Mouse (Mus musculus) ES-E14 (cell line): ENCODE measurements around the gene Sel1l. TPM values are rescaled to one million over a fixed set of nuclear protein-coding genes. Genes with fewer than 3 reads are reported as not detected.

Experiments used
- DNase-seq: peaks from one replicate; pipeline ENCODE4 v3.0.0-alpha.2; 2013; ENCODE audit warnings: low read depth, low spot score
- H3K27ac ChIP-seq: 2 replicates; pipeline ENCODE4 v1.5.1; 2012; ENCODE audit warnings: low read depth, mild to moderate bottlenecking, low read length, moderate library complexity, mixed read lengths; ENCODE audit not compliant: poor library complexity, insufficient read depth, severe bottlenecking
- H3K36me3 ChIP-seq: 2 replicates; pipeline ENCODE4 v1.6.1; 2012; ENCODE audit warnings: mild to moderate bottlenecking, low read length, moderate library complexity, mixed read lengths; ENCODE audit not compliant: control insufficient read depth, poor library complexity, insufficient read depth, severe bottlenecking
- H3K4me1 ChIP-seq, 2 experiments: fragments of 150-350 bp in 1 of 2; sonication (generic) in 1 of 2; 2 replicates each; pipeline ENCODE4 v1.6.1; 2012; ENCODE audit warnings: low read length in 2 of 2, mild to moderate bottlenecking in 1 of 2, mixed read lengths in 1 of 2; ENCODE audit not compliant: control insufficient read depth in 2 of 2, insufficient read depth in 2 of 2, poor library complexity in 1 of 2
- H3K4me3 ChIP-seq, 2 experiments: fragments of 150-350 bp in 1 of 2; sonication (generic) in 1 of 2; 2 replicates each; pipeline ENCODE4 v1.5.1; 2012; ENCODE audit warnings: low read length in 2 of 2, low read depth in 1 of 2, mild to moderate bottlenecking in 1 of 2, mixed read lengths in 1 of 2; ENCODE audit not compliant: insufficient read depth in 1 of 2, poor library complexity in 1 of 2, severe bottlenecking in 1 of 2
- H3K9ac ChIP-seq: 2 replicates; pipeline ENCODE4 v1.6.1; 2012; ENCODE audit warnings: low read depth, mild to moderate bottlenecking, low read length, mixed read lengths; ENCODE audit not compliant: poor library complexity, insufficient read depth, severe bottlenecking
- H3K9me3 ChIP-seq: fragments of 150-350 bp; sonication (generic); 2 replicates; pipeline ENCODE4 v1.6.1; 2012; ENCODE audit warnings: low read depth, mild to moderate bottlenecking, low read length; ENCODE audit not compliant: control insufficient read depth, insufficient read depth
- CHD2 ChIP-seq: IDR thresholded peaks from 2 replicates; pipeline ENCODE4 v1.6.1; 2014; ENCODE audit warnings: mild to moderate bottlenecking, low read depth, low read length, inconsistent platforms
- HCFC1 ChIP-seq: IDR thresholded peaks from 2 replicates; pipeline ENCODE4 v1.6.1; 2012; ENCODE audit warnings: low read length, inconsistent platforms, borderline replicate concordance; ENCODE audit not compliant: insufficient read depth
- MAFK ChIP-seq: IDR thresholded peaks from 2 replicates; pipeline ENCODE4 v1.6.1; 2014; ENCODE audit warnings: mild to moderate bottlenecking, low read depth, low read length, inconsistent platforms; ENCODE audit not compliant: insufficient read depth
- ZC3H11A ChIP-seq: IDR thresholded peaks from 2 replicates; pipeline ENCODE4 v1.6.1; 2012; ENCODE audit warnings: low read depth, mild to moderate bottlenecking, inconsistent platforms, low read length, borderline replicate concordance
- ZNF384 ChIP-seq: IDR thresholded peaks from 2 replicates; pipeline ENCODE4 v1.6.1; 2012; ENCODE audit warnings: low read depth, low read length, inconsistent platforms
- in situ Hi-C, 2 experiments: fragments of 600-800 bp; cut with MboI; formaldehyde crosslinking; loops; one replicate each; pipeline ENCODE4 v1.15.1; 2025; ENCODE audit warnings: low sequenced_read_pairs in 2 of 2, inconsistent platforms in 1 of 2; ENCODE audit not compliant: unreplicated experiment in 2 of 2
- total RNA-seq: library from RNA; depleted of rRNA; stranded (reverse); fragments of 300-350 nt; gene quantifications from 2 replicates; pipeline ENCODE4 v1.2.3, GENCODE M21; 2012

The Sel1l gene
- total RNA-seq, 1 experiment, result 64.6 TPM

DNA sequence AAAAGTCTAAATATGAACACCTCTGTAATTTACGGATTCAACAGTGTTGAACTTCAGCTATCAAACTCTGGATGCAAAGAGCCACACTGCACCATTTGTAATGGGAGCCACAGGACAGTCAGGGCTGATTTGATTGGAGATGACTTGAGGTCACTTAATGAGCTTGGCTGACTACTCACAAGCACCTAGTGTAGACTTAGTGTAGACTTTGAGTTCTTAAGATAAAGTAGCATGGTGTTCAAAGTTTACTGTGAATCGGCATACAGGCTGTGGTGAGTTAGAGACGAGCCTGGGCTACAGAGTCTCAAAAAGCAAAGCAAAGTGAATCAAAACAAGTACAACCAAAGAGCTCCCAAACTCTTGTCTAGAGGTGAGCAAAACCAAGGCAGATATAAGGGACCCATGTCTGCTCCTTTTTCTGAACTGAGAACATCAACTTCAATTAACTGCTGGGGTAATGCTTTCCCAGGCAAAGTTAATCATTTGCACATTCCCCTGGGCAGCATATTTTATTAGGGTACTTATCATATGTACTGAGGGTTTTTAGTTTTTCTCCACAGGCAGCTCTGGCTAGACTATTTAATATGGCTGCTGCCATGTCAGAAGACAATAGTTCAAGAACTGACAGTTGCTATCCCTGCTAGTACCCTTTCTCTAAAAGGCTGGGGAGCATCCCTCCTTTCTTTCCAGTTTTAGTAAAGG is 15.6 kb downstream of the Sel1l start:
- in situ Hi-C loops, result no loop called here
- no peak for TF ChIP-seq ZNF384
- no peak for TF ChIP-seq ZC3H11A
- no peak for TF ChIP-seq HCFC1
- no peak for TF ChIP-seq CHD2
- TF ChIP-seq MAFK, result no peak
- H3K4me3 ChIP-seq, result no peak overlapping the region
- peaks cover 3% of the 10 kb centered on the region for H3K36me3 ChIP-seq
- H3K27ac ChIP-seq, result no peak overlapping the region
- DNase-seq, result no peak
- H3K9ac ChIP-seq, result no peak overlapping the region
- H3K4me1 ChIP-seq, result no peaks in the 10 kb centered on the region
- H3K9me3 ChIP-seq, result no peaks in the 10 kb centered on the region

DNA sequence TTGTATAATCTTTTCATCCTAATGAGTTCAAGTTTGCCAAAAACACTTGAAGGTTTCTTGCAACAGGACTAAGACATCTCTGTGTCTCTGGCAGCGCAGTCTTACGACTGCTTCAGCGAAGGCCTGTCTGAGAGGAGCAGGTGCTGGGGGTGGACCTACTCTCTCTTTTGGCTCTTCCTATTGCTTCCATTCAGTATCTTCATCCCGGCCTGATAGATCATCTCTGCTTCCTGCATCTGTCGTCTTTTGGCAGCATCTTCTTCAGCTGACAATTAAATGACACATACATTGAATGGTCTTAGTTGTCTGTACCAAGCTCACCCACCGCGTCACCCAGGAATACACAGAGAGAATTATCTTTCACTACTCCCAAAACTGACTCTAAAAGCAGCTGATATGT is 17.5 kb downstream of the Sel1l start:
- H3K9me3 ChIP-seq, result no peaks in the 10 kb centered on the region
- no peak overlapping the region for H3K9ac ChIP-seq
- H3K36me3 ChIP-seq, result peaks cover 3% of the 10 kb centered on the region
- no peak overlapping the region for H3K4me3 ChIP-seq
- in situ Hi-C loops, result no loop called here
- TF ChIP-seq ZC3H11A, result no peak
- TF ChIP-seq MAFK, result no peak
- no peak for TF ChIP-seq CHD2
- TF ChIP-seq HCFC1, result no peak
- no peak for TF ChIP-seq ZNF384
- no peak overlapping the region for H3K27ac ChIP-seq
- DNase-seq, result no peak
- no peaks in the 10 kb centered on the region for H3K4me1 ChIP-seq

DNA sequence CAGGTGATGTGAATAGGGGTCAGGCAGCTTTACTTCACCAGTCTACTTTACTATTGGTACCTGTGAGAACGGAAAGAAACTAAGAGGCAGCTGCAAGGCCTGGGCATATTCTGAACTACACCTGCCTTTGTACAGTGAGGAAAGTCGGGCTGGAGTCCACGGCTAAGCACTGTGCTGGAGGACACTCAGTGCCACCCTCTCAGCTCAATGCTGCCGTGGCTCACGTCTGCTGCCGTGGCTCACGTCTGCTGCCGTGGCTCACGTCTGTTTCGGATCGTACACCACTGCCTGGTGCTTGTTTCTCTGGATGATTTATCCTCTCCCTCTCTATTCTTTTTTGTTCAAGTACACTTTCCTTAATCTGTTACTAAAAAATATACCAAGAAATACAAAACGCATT is 28.5 kb downstream of the Sel1l start:
- TF ChIP-seq MAFK (no peak), HCFC1 (no peak), CHD2 (no peak), ZC3H11A (no peak)
- Histone ChIP-seq H3K4me1 (peaks cover 2 to 6% of the 10 kb centered on the region in 2 experiments; a peak in 1 of 4 replicates), H3K9me3 (no peaks in the 10 kb centered on the region), H3K9ac (no peak overlapping the region), H3K4me3 (no peak overlapping the region), H3K36me3 (peaks cover 10% of the 10 kb centered on the region; the same call in 1 of the 2 replicates), H3K27ac (no peak overlapping the region)
- in situ Hi-C loops, result no loop called here
- DNase-seq, result no peak

DNA sequence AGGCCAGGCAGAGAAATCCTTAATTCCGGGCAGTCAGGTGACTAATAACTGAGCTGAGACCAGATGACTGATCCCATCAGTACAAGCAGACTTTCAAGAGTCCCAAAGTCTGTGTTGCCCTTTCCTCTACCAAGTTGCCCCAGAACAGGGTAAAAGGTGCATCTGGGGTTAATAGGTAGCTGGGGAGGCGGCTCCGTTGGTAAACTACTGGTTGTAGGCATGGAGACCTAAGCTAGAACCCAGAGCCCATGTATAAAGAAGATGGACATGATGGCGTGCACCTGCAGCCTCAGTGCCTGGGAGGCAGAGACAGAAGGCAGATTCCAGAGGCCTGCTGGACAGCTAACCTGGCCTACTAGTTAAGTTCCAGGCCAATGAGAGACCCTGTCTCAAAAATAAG is 30.2 kb downstream of the Sel1l start:
- no peak overlapping the region for H3K4me3 ChIP-seq
- H3K36me3 ChIP-seq, result peaks cover 18% of the 10 kb centered on the region; the same call in 1 of the 2 replicates
- no peak for DNase-seq
- H3K9me3 ChIP-seq, result no peaks in the 10 kb centered on the region
- H3K9ac ChIP-seq, result no peak overlapping the region
- H3K27ac ChIP-seq, result no peak overlapping the region
- H3K4me1 ChIP-seq, result peaks cover 0 to 3% of the 10 kb centered on the region in 2 experiments; a peak in 1 of 4 replicates
- TF ChIP-seq CHD2, result no peak
- no peak for TF ChIP-seq HCFC1
- TF ChIP-seq MAFK, result no peak
- TF ChIP-seq ZC3H11A, result no peak
- no peak for TF ChIP-seq ZNF384
- in situ Hi-C loops, result no loop called here

DNA sequence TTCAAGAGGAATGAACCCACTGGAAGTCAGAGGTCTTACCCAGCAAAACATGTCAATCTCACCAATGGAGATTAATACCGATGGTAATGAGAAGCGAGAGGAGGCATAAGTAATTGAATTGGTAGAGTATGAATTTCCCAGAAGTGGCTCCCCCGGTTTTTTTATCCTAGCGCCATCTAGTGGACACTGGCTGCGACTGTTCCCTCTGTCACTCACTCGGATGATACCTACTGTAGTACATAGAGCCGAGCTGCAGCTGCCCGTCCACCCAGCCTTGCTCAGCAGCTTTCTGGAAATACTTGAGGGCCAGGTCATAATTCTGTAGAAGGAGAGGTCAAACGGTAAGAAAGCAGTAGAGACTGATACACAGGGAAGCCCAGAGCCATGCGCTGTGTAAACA is 33.0 kb downstream of the Sel1l start:
- DNase-seq, result peak; percentile 43
- Histone ChIP-seq H3K4me1 (no peaks in the 10 kb centered on the region; a peak in 1 of 4 replicates), H3K27ac (no peak overlapping the region), H3K9ac (no peak overlapping the region), H3K36me3 (peaks cover 15% of the 10 kb centered on the region; the same call in 1 of the 2 replicates), H3K4me3 (no peak overlapping the region), H3K9me3 (no peaks in the 10 kb centered on the region)
- TF ChIP-seq CHD2 (no peak), ZC3H11A (no peak), HCFC1 (no peak)
- in situ Hi-C loops, result no loop called here
